Mouse (Mus musculus): ENCODE measurements around the gene Atp6v0a2. TPM values are rescaled to one million over a fixed set of nuclear protein-coding genes. Genes with fewer than 3 reads are reported as not detected.
"Not testable (repeated sequence)": the region's sequence is repeated elsewhere in the genome, so short reads cannot be mapped to it uniquely, and the experiment has no call there.

Gene Atp6v0a2
- total and polyA plus RNA-seq, 2 experiments from 2014 or later, result 20.7 to 25.5 TPM

GRCm38 (mm10) chr5:124633425-124633824, 5.0 kb downstream of the Atp6v0a2 start:
- 92% methylated on average over 2 of the region's 2 CpGs for WGBS
- TF ChIP-seq CTCF (IDR thresholded peaks at IDR 0.05), result no peak

GRCm38 (mm10) chr5:124635068-124635467, 6.7 kb downstream of the Atp6v0a2 start:
- TF ChIP-seq CTCF (IDR thresholded peaks at IDR 0.05), result peak; percentile 62
- 81% methylated on average over 4 of the region's 4 CpGs for WGBS
- H3K4me1 ChIP-seq (ENCODE audit: insufficient read depth, low read length); H3K27ac ChIP-seq (ENCODE audit: low read depth, low read length); H3K9ac ChIP-seq (replicated peaks; ENCODE audit: low read length, poor library complexity, severe bottlenecking); ATAC-seq (ENCODE audit: low FRiP score); H3K4me2 ChIP-seq (ENCODE audit: low read depth, low read length, poor library complexity, severe bottlenecking); H3K9me3 ChIP-seq (ENCODE audit: low read length); H3K27me3 ChIP-seq (ENCODE audit: insufficient read depth, low read length); H3K4me3 ChIP-seq (ENCODE audit: low read depth, low read length): not testable (repeated sequence)
- H3K36me3 ChIP-seq (ENCODE audit: insufficient read depth, low read length), result peaks cover 51% of the 10 kb centered on the region
- peak; percentile 52 for DNase-seq (ENCODE audit: low spot score)

More at GRCm38 (mm10) chr5:124633425-124633824, 5.0 kb downstream of the Atp6v0a2 start:
- Histone ChIP-seq H3K4me2 (ENCODE audit: low read depth, low read length, poor library complexity, severe bottlenecking) (no peak overlapping the region), H3K27ac (ENCODE audit: low read depth, low read length) (no peak overlapping the region), H3K9me3 (ENCODE audit: low read length) (no peaks in the 10 kb centered on the region), H3K27me3 (ENCODE audit: insufficient read depth, low read length) (no peaks in the 10 kb centered on the region), H3K36me3 (ENCODE audit: insufficient read depth, low read length) (peaks cover 35% of the 10 kb centered on the region), H3K9ac (replicated peaks; ENCODE audit: low read length, poor library complexity, severe bottlenecking) (no peak overlapping the region), H3K4me1 (ENCODE audit: insufficient read depth, low read length) (no peaks in the 10 kb centered on the region), H3K4me3 (ENCODE audit: low read depth, low read length) (no peak overlapping the region)
- ATAC-seq (ENCODE audit: low FRiP score) (no peak), DNase-seq (ENCODE audit: low spot score) (no peak)

- no peak overlapping the region for H3K4me3 ChIP-seq (ENCODE audit: low read depth, low read length)
- H3K4me1 ChIP-seq (ENCODE audit: insufficient read depth, low read length), result no peaks in the 10 kb centered on the region
- H3K4me2 ChIP-seq (ENCODE audit: low read depth, low read length, poor library complexity, severe bottlenecking), result no peak overlapping the region
- H3K27me3 ChIP-seq (ENCODE audit: insufficient read depth, low read length), result no peaks in the 10 kb centered on the region
- H3K36me3 ChIP-seq (ENCODE audit: insufficient read depth, low read length), result peaks cover 55% of the 10 kb centered on the region
- TF ChIP-seq CTCF (IDR thresholded peaks at IDR 0.05), result no peak
- DNase-seq (ENCODE audit: low spot score) (no peak), ATAC-seq (ENCODE audit: low FRiP score) (no peak)
- H3K9ac ChIP-seq (replicated peaks; ENCODE audit: low read length, poor library complexity, severe bottlenecking), result no peak overlapping the region
- WGBS, result 96% methylated on average over 3 of the region's 3 CpGs
- H3K9me3 ChIP-seq (ENCODE audit: low read length), result no peaks in the 10 kb centered on the region
- no peak overlapping the region for H3K27ac ChIP-seq (ENCODE audit: low read depth, low read length)
These were observed 7.8 kb downstream of the Atp6v0a2 start for GRCm38 (mm10) chr5:124636139-124636538.

- Histone ChIP-seq H3K4me3 (ENCODE audit: low read depth, low read length) (no peak overlapping the region), H3K4me1 (ENCODE audit: insufficient read depth, low read length) (no peaks in the 10 kb centered on the region), H3K9ac (replicated peaks; ENCODE audit: low read length, poor library complexity, severe bottlenecking) (no peak overlapping the region), H3K36me3 (ENCODE audit: insufficient read depth, low read length) (peaks cover 61% of the 10 kb centered on the region), H3K27me3 (ENCODE audit: insufficient read depth, low read length) (no peaks in the 10 kb centered on the region), H3K9me3 (ENCODE audit: low read length) (no peaks in the 10 kb centered on the region), H3K4me2 (ENCODE audit: low read depth, low read length, poor library complexity, severe bottlenecking) (no peak overlapping the region), H3K27ac (ENCODE audit: low read depth, low read length) (no peak overlapping the region)
- ATAC-seq (ENCODE audit: low FRiP score) (no peak), DNase-seq (ENCODE audit: low spot score) (no peak)
- WGBS, result 98% methylated on average over 4 of the region's 4 CpGs
- no peak for TF ChIP-seq CTCF (IDR thresholded peaks at IDR 0.05)
These were observed 8.3 kb downstream of the Atp6v0a2 start for GRCm38 (mm10) chr5:124636694-124637093.

- no peak for TF ChIP-seq CTCF (IDR thresholded peaks at IDR 0.05)
- no peak overlapping the region for H3K9ac ChIP-seq (replicated peaks; ENCODE audit: low read length, poor library complexity, severe bottlenecking)
- no peaks in the 10 kb centered on the region for H3K9me3 ChIP-seq (ENCODE audit: low read length)
- DNase-seq (ENCODE audit: low spot score), result no peak
- peaks cover 67% of the 10 kb centered on the region for H3K36me3 ChIP-seq (ENCODE audit: insufficient read depth, low read length)
- no peaks in the 10 kb centered on the region for H3K4me1 ChIP-seq (ENCODE audit: insufficient read depth, low read length)
- 84% methylated on average over 11 of the region's 11 CpGs for WGBS
- no peak overlapping the region for H3K4me3 ChIP-seq (ENCODE audit: low read depth, low read length)
- H3K4me2 ChIP-seq (ENCODE audit: low read depth, low read length, poor library complexity, severe bottlenecking), result no peak overlapping the region
- H3K27ac ChIP-seq (ENCODE audit: low read depth, low read length), result no peak overlapping the region
- H3K27me3 ChIP-seq (ENCODE audit: insufficient read depth, low read length), result no peaks in the 10 kb centered on the region
- ATAC-seq (ENCODE audit: low FRiP score), result no peak
These were observed 8.9 kb downstream of the Atp6v0a2 start for GRCm38 (mm10) chr5:124637300-124637699.

- no peak overlapping the region for H3K27ac ChIP-seq (ENCODE audit: low read depth, low read length)
- H3K36me3 ChIP-seq (ENCODE audit: insufficient read depth, low read length), result peaks cover 72% of the 10 kb centered on the region
- WGBS, result 97% methylated on average over 13 of the region's 13 CpGs
- no peak overlapping the region for H3K9ac ChIP-seq (replicated peaks; ENCODE audit: low read length, poor library complexity, severe bottlenecking)
- no peak overlapping the region for H3K4me2 ChIP-seq (ENCODE audit: low read depth, low read length, poor library complexity, severe bottlenecking)
- no peaks in the 10 kb centered on the region for H3K4me1 ChIP-seq (ENCODE audit: insufficient read depth, low read length)
- H3K9me3 ChIP-seq (ENCODE audit: low read length), result no peaks in the 10 kb centered on the region
- H3K4me3 ChIP-seq (ENCODE audit: low read depth, low read length), result no peak overlapping the region
- no peak for TF ChIP-seq CTCF (IDR thresholded peaks at IDR 0.05)
- no peaks in the 10 kb centered on the region for H3K27me3 ChIP-seq (ENCODE audit: insufficient read depth, low read length)
- no peak for ATAC-seq (ENCODE audit: low FRiP score)
- DNase-seq (ENCODE audit: low spot score), result no peak
These were observed 9.5 kb downstream of the Atp6v0a2 start for GRCm38 (mm10) chr5:124637836-124638235.

All from midbrain, postnatal 0 days (tissue).